Mouse (Mus musculus): ENCODE data around the gene Olfr1383.
"Not testable (repeated sequence)": the region's sequence is repeated elsewhere in the genome, so short reads cannot be mapped to it uniquely, and the experiment has no call there.

Olfr1383 gene

DNA sequence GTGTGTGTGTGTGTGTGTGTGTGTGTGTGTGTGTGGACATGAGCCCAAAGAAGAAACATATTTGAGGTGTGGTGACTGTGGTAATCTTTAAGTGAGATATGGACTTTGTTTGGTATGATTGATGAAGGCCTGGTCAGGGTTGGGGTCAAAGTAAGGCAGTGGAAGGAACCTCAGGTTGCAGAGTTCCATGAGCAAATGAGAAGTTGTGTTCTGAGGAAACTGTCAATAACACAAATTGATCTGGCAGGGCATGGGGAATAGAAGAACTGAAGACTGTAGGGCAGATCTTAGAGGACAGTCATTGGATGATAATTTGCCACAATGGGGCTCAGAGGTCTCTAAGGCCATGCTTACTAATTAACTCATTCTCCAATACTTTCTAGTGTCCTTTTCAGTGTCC, at the start of gene Olfr1383:
Gene Olfr1383 (plus strand): TSS at position 301 of the 400 bp plus-strand sequence.
- DNase-seq (ENCODE audit: low spot score): no peak

DNA sequence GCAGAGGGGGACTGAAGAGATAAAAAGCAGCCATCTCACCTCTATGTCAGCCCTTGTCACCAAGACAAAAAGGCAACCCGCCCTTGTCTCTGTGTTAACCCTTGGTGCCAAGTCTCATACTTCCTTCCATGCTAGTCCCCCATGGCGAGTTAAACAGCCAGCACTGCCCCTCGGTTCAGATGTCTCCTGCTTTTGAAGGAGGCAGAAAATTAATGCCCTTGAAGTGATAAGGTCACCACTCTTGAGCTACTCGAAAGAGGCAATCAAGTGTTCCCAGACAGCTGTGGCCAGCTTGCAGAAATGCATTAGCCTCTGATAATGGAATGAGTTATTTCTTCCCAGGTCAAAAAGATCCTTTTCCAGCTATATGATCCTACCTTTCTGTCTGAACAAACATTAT, 33.5 kb upstream of the Olfr1383 start:
- no peak for DNase-seq (ENCODE audit: low spot score)

DNA sequence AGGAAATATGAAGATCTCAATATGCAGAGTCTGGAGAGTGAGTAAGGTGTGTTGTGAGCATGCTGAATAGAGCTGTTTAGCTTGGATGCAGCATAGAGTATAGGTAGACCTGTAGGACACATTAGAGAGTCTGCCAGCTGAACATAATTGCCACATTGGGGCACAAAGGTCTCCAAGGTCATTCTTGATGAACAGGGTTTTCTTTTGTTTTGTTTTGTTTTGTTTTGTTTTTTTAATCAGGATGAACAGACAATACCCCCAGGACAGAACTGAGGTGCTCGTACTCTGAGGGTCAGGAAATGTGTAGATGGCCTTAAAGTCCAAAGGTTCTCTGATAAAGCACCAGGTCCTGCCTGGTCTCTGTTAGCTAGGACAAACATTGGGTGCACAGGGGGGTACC, 30.7 kb upstream of the Olfr1383 start, which contains the start of gene Olfr1385:
Gene Olfr1385 (plus strand): TSS at position 301 of the 400 bp plus-strand sequence.
- DNase-seq (ENCODE audit: low spot score): not testable (repeated sequence)

DNA sequence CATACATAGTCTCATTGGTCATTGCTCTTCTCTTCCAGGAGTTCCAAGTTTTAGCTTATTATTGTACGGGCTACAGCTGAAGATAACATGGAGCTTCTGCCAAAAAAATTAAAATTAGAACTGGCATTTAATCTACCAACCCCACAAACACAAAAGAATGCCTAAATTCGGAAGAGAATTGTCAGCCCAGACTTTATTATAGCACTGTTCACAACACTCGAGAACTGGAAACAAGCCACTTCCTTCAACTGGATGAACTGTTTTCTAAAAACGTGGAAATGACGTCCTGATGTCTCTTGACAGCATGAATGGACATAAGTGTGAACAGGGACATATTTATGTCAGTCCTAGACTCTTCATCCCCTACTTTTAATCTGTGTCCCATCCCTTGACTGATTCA, 1.4 kb upstream of the Olfr1383 start:
- DNase-seq (ENCODE audit: low spot score): no peak

DNA sequence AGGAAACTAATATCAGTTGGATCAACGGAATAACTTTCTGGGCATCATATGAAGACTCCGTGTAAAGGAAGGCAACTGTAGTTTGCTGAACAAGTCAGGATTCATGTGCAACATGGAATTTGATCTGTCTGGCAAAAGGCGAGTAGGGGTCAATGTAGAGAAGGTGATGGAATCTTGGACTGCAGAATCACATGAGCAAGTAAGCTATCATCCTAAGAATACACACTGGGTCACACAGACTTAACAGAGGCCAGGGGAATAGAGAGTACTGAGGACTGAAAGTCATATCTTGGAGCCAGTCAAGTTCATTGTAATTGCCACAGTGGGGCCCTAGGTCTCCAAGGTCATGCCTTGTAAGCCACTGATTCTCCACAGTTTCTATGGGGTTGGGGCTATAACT, 8.5 kb downstream of the Olfr1383 start, which contains the start of gene Olfr1382:
Gene Olfr1382 (plus strand): TSS at position 301 of the 400 bp plus-strand sequence.
- DNase-seq (ENCODE audit: low spot score): no peak

DNA sequence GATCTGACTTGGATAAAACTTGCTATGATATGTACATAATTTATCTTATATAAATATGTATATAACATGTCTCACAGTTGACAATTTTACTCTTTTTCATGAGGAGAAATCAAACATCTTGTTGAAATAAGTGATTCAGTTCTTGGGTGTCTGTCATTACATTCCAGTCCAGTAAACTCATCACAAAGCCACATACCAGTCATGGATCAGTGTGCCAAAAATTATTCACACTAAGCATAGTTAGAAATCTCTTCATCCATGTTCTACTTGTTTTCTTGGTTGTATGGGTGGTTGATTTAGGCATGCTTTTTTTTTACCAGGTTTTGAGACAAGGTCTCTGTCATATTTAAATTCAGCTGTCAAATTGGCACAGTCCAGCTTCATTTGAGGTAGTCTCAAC, 13.3 kb downstream of the Olfr1383 start:
- DNase-seq (ENCODE audit: low spot score): no peak

DNA sequence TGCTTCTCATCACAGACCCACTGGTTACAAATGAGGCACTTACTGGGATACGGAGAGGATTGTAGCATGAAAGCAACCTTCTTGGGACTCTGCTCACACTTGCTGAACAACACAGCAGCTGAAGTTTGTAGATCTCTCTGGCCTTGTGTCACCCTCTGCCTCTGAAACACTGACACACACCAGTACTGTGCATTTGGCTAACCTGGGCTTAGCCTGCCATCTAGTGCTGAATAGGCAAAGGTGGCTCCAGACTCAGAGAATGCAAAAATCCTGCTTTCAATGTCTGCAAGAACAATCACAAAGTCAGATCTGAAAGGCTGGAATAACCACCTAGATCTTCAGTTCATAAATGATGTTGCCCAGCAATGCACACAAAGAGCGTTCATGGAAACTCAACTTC, 17.2 kb downstream of the Olfr1383 start:
- not testable (repeated sequence) for DNase-seq (ENCODE audit: low spot score)

DNA sequence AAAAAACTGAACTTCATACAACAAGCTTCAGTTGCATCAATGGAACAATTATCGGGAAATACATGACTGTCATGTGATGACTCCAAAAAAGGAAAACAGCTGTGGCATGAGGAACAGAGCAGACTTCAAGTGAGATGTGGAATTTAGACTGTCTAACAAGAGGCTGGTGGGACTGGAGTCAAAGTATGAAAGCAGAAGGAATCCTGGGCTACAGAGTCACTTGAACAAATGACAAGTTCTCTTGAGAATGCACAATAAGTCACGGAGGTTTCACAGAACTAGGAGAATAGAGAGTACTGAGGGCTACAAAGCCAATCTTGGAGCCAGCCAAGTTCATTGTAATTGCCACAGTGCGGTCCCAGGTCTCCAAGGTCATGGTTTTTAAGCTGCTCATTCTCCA, 23.7 kb downstream of the Olfr1383 start, which contains the start of gene Olfr1381:
Gene Olfr1381 (plus strand): TSS at position 301 of the 400 bp plus-strand sequence.
- DNase-seq (ENCODE audit: low spot score): not testable (repeated sequence)

DNA sequence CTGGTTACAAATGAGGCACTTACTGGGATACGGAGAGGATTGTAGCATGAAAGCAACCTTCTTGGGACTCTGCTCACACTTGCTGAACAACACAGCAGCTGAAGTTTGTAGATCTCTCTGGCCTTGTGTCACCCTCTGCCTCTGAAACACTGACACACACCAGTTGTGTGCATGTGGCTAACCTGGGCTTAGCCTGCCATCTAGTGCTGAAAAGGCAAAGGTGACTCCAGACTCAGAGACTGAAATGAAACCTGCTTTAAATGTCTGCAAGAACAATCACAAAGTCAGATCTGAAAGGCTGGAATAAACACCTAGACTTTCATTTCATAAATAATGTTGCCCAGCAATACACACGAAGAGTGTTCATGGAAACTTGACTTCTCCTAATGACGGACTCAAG, 34.6 kb downstream of the Olfr1383 start:
- DNase-seq (ENCODE audit: low spot score): not testable (repeated sequence)

DNA sequence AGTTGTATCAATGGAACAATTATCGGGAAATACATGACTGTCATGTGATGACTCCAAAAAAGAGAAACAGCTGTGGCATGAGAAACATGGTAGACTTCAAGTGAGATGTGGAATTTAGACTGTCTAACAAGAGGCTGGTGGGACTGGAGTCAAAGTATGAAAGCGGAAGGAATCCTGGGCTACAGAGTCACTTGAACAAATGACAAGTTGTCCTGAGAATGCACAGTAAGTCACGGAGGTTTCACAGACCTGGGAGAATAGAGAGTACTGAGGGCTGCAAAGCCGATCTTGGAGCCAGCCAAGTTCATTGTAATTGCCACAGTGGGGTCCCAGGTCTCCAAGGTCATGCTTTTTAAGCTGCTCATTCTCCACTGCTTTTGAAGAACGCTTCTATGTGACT, 37.1 kb downstream of the Olfr1383 start, which contains the start of gene Olfr1380:
Gene Olfr1380 (plus strand): TSS at position 301 of the 400 bp plus-strand sequence.
- not testable (repeated sequence) for DNase-seq (ENCODE audit: low spot score)

DNA sequence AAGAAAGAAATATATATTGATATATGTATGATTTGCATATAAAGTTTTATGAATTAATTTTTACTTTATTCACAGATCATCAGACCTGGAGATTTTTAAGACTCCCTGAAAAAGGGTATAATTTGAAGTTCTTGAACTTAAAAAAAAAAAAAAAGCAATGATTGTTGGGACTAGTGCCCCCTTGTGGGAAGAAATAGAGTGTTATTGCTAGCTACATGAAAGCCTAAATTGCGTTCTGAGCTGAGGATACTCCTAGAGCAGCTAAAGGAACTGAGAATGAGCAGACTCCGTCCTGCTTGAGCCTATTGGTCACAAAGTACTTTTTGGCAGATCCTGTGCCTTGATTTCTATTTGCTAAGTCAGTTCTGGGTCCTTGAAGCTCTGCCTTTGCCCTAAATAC, 55.6 kb downstream of the Olfr1383 start:
- not testable (repeated sequence) for DNase-seq (ENCODE audit: low spot score)

All from MN1 (cell line).